Mouse (Mus musculus): Measurements from ENCODE around the gene Mtmr2. TPM values are rescaled to one million over a fixed set of nuclear protein-coding genes. Genes with fewer than 3 reads are reported as not detected.

Mtmr2 gene
- polyA plus RNA-seq, 1 experiment from 2014 or later: 86.8 TPM

- ATAC-seq (ENCODE audit: low FRiP score, low read depth): no peak
- Histone ChIP-seq H3K4me2 (replicated peaks) (no peak overlapping the region), H3K9ac (no peak overlapping the region), H3K9me3 (no peaks in the 10 kb centered on the region), H3K27me3 (no peaks in the 10 kb centered on the region), H3K27ac (no peak overlapping the region), H3K36me3 (peaks cover 72% of the 10 kb centered on the region), H3K4me3 (no peak overlapping the region), H3K4me1 (no peaks in the 10 kb centered on the region)
- 95% methylated on average over 9 of the region's 9 CpGs for WGBS
Observed at GRCm38 (mm10) chr9:13818369-13818768, 70.2 kb downstream of the Mtmr2 start.

GRCm38 (mm10) chr9:13820774-13821173 is 72.6 kb downstream of the Mtmr2 start:
- no peak overlapping the region for H3K4me2 ChIP-seq (replicated peaks)
- WGBS: 95% methylated on average over 3 of the region's 3 CpGs
- H3K4me3 ChIP-seq: no peak overlapping the region
- no peak for ATAC-seq (ENCODE audit: low FRiP score, low read depth)
- no peak overlapping the region for H3K9ac ChIP-seq
- H3K27ac ChIP-seq: no peak overlapping the region
- no peaks in the 10 kb centered on the region for H3K27me3 ChIP-seq
- peaks cover 58% of the 10 kb centered on the region for H3K36me3 ChIP-seq
- no peaks in the 10 kb centered on the region for H3K9me3 ChIP-seq
- H3K4me1 ChIP-seq: peaks cover 19% of the 10 kb centered on the region

GRCm38 (mm10) chr9:13825896-13826295 is 77.7 kb downstream of the Mtmr2 start:
- peaks cover 26% of the 10 kb centered on the region for H3K4me1 ChIP-seq
- H3K27me3 ChIP-seq: no peaks in the 10 kb centered on the region
- WGBS: 6% methylated on average over 8 of the region's 8 CpGs
- peak overlapping the region; percentile 94 for H3K9ac ChIP-seq
- no peaks in the 10 kb centered on the region for H3K9me3 ChIP-seq
- no peak for ATAC-seq (ENCODE audit: low FRiP score, low read depth)
- H3K27ac ChIP-seq: peak overlapping the region; percentile 99
- peaks cover 18% of the 10 kb centered on the region for H3K36me3 ChIP-seq
- peak overlapping the region; percentile 83 for H3K4me2 ChIP-seq (replicated peaks)
- peak overlapping the region; percentile 83 for H3K4me3 ChIP-seq

- Histone ChIP-seq H3K4me3 (peak overlapping the region; percentile 83), H3K27ac (peak overlapping the region; percentile 99), H3K9ac (peak overlapping the region; percentile 94), H3K9me3 (no peaks in the 10 kb centered on the region), H3K4me2 (replicated peaks) (peak overlapping the region; percentile 83), H3K4me1 (peaks cover 26% of the 10 kb centered on the region), H3K27me3 (no peaks in the 10 kb centered on the region), H3K36me3 (peaks cover 18% of the 10 kb centered on the region)
- ATAC-seq (ENCODE audit: low FRiP score, low read depth): peak; percentile 2
- WGBS: under 1% methylated on average over 31 of the region's 31 CpGs
Observed at GRCm38 (mm10) chr9:13826391-13826805, 78.2 kb downstream of the Mtmr2 start.

- no peaks in the 10 kb centered on the region for H3K9me3 ChIP-seq
- H3K4me1 ChIP-seq: peaks cover 26% of the 10 kb centered on the region
- H3K27me3 ChIP-seq: no peaks in the 10 kb centered on the region
- peaks cover 22% of the 10 kb centered on the region for H3K36me3 ChIP-seq
- H3K9ac ChIP-seq: peak within 1 kb of the TSS; percentile 94
- H3K27ac ChIP-seq: peak within 1 kb of the TSS; percentile 99
- ATAC-seq (ENCODE audit: low FRiP score, low read depth): peak; percentile 94
- peak within 1 kb of the TSS; percentile 83 for H3K4me2 ChIP-seq (replicated peaks)
- H3K4me3 ChIP-seq: peak within 1 kb of the TSS; percentile 83
- WGBS: under 1% methylated on average over 44 of the region's 44 CpGs
Observed at GRCm38 (mm10) chr9:13826832-13827405, 78.7 kb downstream of the Mtmr2 start, which contains the start of gene Cep57. Cep57 (minus strand) TSS chr9:13827107.

GRCm38 (mm10) chr9:13827406-13828086 is 79.3 kb downstream of the Mtmr2 start, which contains the start of gene Fam76b:
Fam76b (plus strand) TSS chr9:13827716.
- peaks cover 26% of the 10 kb centered on the region for H3K4me1 ChIP-seq
- no peaks in the 10 kb centered on the region for H3K27me3 ChIP-seq
- peak within 1 kb of the TSS; percentile 83 for H3K4me3 ChIP-seq
- peak within 1 kb of the TSS; percentile 99 for H3K27ac ChIP-seq
- H3K36me3 ChIP-seq: peaks cover 23% of the 10 kb centered on the region
- H3K9me3 ChIP-seq: no peaks in the 10 kb centered on the region
- H3K9ac ChIP-seq: peak within 1 kb of the TSS; percentile 94
- peak within 1 kb of the TSS; percentile 83 for H3K4me2 ChIP-seq (replicated peaks)
- ATAC-seq (ENCODE audit: low FRiP score, low read depth): peak; percentile 94
- under 1% methylated on average over 66 of the region's 67 CpGs for WGBS

- peaks cover 26% of the 10 kb centered on the region for H3K4me1 ChIP-seq
- no peak for ATAC-seq (ENCODE audit: low FRiP score, low read depth)
- peak overlapping the region; percentile 80 for H3K4me2 ChIP-seq (replicated peaks)
- WGBS: under 1% methylated on average over 23 of the region's 23 CpGs
- H3K27ac ChIP-seq: peak overlapping the region; percentile 95
- peak overlapping the region; percentile 83 for H3K4me3 ChIP-seq
- peak overlapping the region; percentile 94 for H3K9ac ChIP-seq
- H3K27me3 ChIP-seq: no peaks in the 10 kb centered on the region
- no peaks in the 10 kb centered on the region for H3K9me3 ChIP-seq
- peaks cover 25% of the 10 kb centered on the region for H3K36me3 ChIP-seq
Observed at GRCm38 (mm10) chr9:13828087-13828441, 79.9 kb downstream of the Mtmr2 start.

GRCm38 (mm10) chr9:13835256-13835655 is 87.0 kb downstream of the Mtmr2 start:
- no peak overlapping the region for H3K4me2 ChIP-seq (replicated peaks)
- H3K36me3 ChIP-seq: peaks cover 84% of the 10 kb centered on the region
- H3K27me3 ChIP-seq: no peaks in the 10 kb centered on the region
- H3K4me3 ChIP-seq: no peak overlapping the region
- H3K27ac ChIP-seq: no peak overlapping the region
- 91% methylated on average over 3 of the region's 3 CpGs for WGBS
- no peaks in the 10 kb centered on the region for H3K4me1 ChIP-seq
- no peaks in the 10 kb centered on the region for H3K9me3 ChIP-seq
- ATAC-seq (ENCODE audit: low FRiP score, low read depth): no peak
- no peak overlapping the region for H3K9ac ChIP-seq

- WGBS: 84% methylated on average over 2 of the region's 2 CpGs
Observed at GRCm38 (mm10) chr9:13836726-13837125, 88.5 kb downstream of the Mtmr2 start.

GRCm38 (mm10) chr9:13847591-13847990 is 99.4 kb downstream of the Mtmr2 start:
- Histone ChIP-seq H3K27ac (no peak overlapping the region), H3K27me3 (no peaks in the 10 kb centered on the region), H3K9me3 (no peaks in the 10 kb centered on the region), H3K4me1 (no peaks in the 10 kb centered on the region), H3K9ac (no peak overlapping the region), H3K4me2 (replicated peaks) (no peak overlapping the region), H3K36me3 (peaks cover 24% of the 10 kb centered on the region), H3K4me3 (no peak overlapping the region)
- ATAC-seq (ENCODE audit: low FRiP score, low read depth): no peak
- 87% methylated on average over 3 of the region's 3 CpGs for WGBS

More at GRCm38 (mm10) chr9:13836726-13837125, 88.5 kb downstream of the Mtmr2 start:
- H3K27me3 ChIP-seq: no peaks in the 10 kb centered on the region
- H3K9ac ChIP-seq: no peak overlapping the region
- no peak for ATAC-seq (ENCODE audit: low FRiP score, low read depth)
- H3K27ac ChIP-seq: no peak overlapping the region
- H3K4me1 ChIP-seq: no peaks in the 10 kb centered on the region
- H3K4me2 ChIP-seq (replicated peaks): no peak overlapping the region
- H3K4me3 ChIP-seq: no peak overlapping the region
- no peaks in the 10 kb centered on the region for H3K9me3 ChIP-seq
- peaks cover 86% of the 10 kb centered on the region for H3K36me3 ChIP-seq

GRCm38 (mm10) chr9:13848481-13849480 is 100.6 kb downstream of the Mtmr2 start:
- Histone ChIP-seq H3K36me3 (peaks cover 17% of the 10 kb centered on the region), H3K9ac (no peak overlapping the region), H3K4me3 (no peak overlapping the region), H3K4me1 (no peaks in the 10 kb centered on the region), H3K4me2 (replicated peaks) (no peak overlapping the region), H3K9me3 (no peaks in the 10 kb centered on the region), H3K27ac (no peak overlapping the region), H3K27me3 (no peaks in the 10 kb centered on the region)
- peak; percentile 59; the same call in 1 of the 2 replicates for ATAC-seq (ENCODE audit: low FRiP score, low read depth)
- WGBS: 72% methylated on average over 10 of the region's 10 CpGs

GRCm38 (mm10) chr9:13853876-13854275 is 105.7 kb downstream of the Mtmr2 start:
- H3K9me3 ChIP-seq: no peaks in the 10 kb centered on the region

More at GRCm38 (mm10) chr9:13853876-13854275, 105.7 kb downstream of the Mtmr2 start:
- no peak overlapping the region for H3K4me3 ChIP-seq
- H3K4me1 ChIP-seq: no peaks in the 10 kb centered on the region
- WGBS: 23% methylated on average over 3 of the region's 3 CpGs
- no peak for ATAC-seq (ENCODE audit: low FRiP score, low read depth)
- no peaks in the 10 kb centered on the region for H3K36me3 ChIP-seq
- H3K9ac ChIP-seq: no peak overlapping the region
- no peak overlapping the region for H3K4me2 ChIP-seq (replicated peaks)
- no peak overlapping the region for H3K27ac ChIP-seq
- no peaks in the 10 kb centered on the region for H3K27me3 ChIP-seq

All from limb, embryonic 13.5 days (tissue).